In genomic region chr17:31070403-31071185, GRCm38 (mm10) we compare ENCODE assay signal across 12 mouse cellular contexts. TPM values are rescaled to one million over a fixed set of nuclear protein-coding genes. Genes with fewer than 3 reads are reported as not detected.
A peak's percentile ranks its signal among the peaks of the same experiment; 100 is the strongest.
DNase-seq lines count a peak whose midpoint lies in the region; ATAC-seq and TF ChIP-seq lines count a peak whose summit lies in the region.
"Had no signal": no experiment of that assay in that cellular context is flagged by ENCODE, and none has a peak within 500 bp of the region (broad histone marks: within the 10 kb centered on the region; RNA-seq: fewer than 3 reads in every experiment).

No protein-coding gene starts in this region.

- TF ChIP-seq CTCF in MEL (IDR thresholded peaks at IDR 0.05 in 2 of 3, conservative IDR thresholded peaks at IDR 0.05 in 1 of 3; ENCODE audit: control insufficient read depth in 1 of 3, insufficient read depth in 1 of 3, low read depth in 2 of 3, low read length in 3 of 3, poor library complexity in 1 of 3, severe bottlenecking in 1 of 3) = no peak

- H3K9me3 ChIP-seq in heart, embryonic 15.5 days (replicated peaks) = no peaks in the 10 kb centered on the region
- no peaks in the 10 kb centered on the region for H3K9me3 ChIP-seq in MEL (replicated peaks; ENCODE audit: insufficient read depth, low read length)
- H3K9me3 ChIP-seq in forebrain, embryonic 12.5 days = no peaks in the 10 kb centered on the region
- no peaks in the 10 kb centered on the region for H3K9me3 ChIP-seq in liver, embryonic 16.5 days (replicated peaks; ENCODE audit: control insufficient read depth, low read length)
- H3K9me3 ChIP-seq in kidney, embryonic 16.5 days (ENCODE audit: low read length) = no peaks in the 10 kb centered on the region

- H3K4me1 ChIP-seq in heart, embryonic 15.5 days (replicated peaks) = peaks cover 79% of the 10 kb centered on the region
- peaks cover 38 to 63% of the 10 kb centered on the region in 2 experiments for H3K4me1 ChIP-seq in MEL (ENCODE audit: control insufficient read depth in 1 of 2, insufficient read depth in 2 of 2, low read length in 2 of 2)
- peaks cover 69% of the 10 kb centered on the region for H3K4me1 ChIP-seq in forebrain, embryonic 12.5 days
- peaks cover 69% of the 10 kb centered on the region for H3K4me1 ChIP-seq in liver, embryonic 16.5 days (ENCODE audit: control insufficient read depth, low read depth, low read length)
- peaks cover 55% of the 10 kb centered on the region for H3K4me1 ChIP-seq in kidney, embryonic 16.5 days (ENCODE audit: insufficient read depth, low read length)

- intact Hi-C loops in heart, postnatal 25 days (cut with DNase I) = no loop called here

- H3K27me3 ChIP-seq in heart, embryonic 15.5 days = no peaks in the 10 kb centered on the region
- no peaks in the 10 kb centered on the region for H3K27me3 ChIP-seq in MEL (ENCODE audit: control insufficient read depth in 1 of 2, insufficient read depth in 2 of 2, low read length in 2 of 2)
- no peaks in the 10 kb centered on the region for H3K27me3 ChIP-seq in forebrain, embryonic 12.5 days
- no peaks in the 10 kb centered on the region for H3K27me3 ChIP-seq in liver, embryonic 16.5 days (ENCODE audit: control insufficient read depth, insufficient read depth, low read depth, low read length)
- H3K27me3 ChIP-seq in kidney, embryonic 16.5 days (ENCODE audit: insufficient read depth, low read length) = no peaks in the 10 kb centered on the region

- H3K4me2 ChIP-seq in heart, embryonic 15.5 days = no peak overlapping the region
- no peak overlapping the region for H3K4me2 ChIP-seq in forebrain, embryonic 12.5 days
- H3K4me2 ChIP-seq in liver, embryonic 16.5 days (ENCODE audit: low read depth, low read length) = no peak overlapping the region
- no peak overlapping the region for H3K4me2 ChIP-seq in kidney, embryonic 16.5 days (replicated peaks; ENCODE audit: low read depth, low read length)

- DNase-seq in heart, postnatal 25 days (ENCODE audit: low spot score) = no peak
- DNase-seq in MEL (ENCODE audit: low read depth, low spot score) = peak; percentile 77
- DNase-seq in retina, postnatal 1 day = no peak
- no peak for DNase-seq in urinary bladder, adult 2 months (ENCODE audit: low spot score)
- DNase-seq: kidney, adult 9 months; lung, postnatal 14 days had no signal

- peak; percentile 83 to 90 for TF ChIP-seq EP300 in MEL (IDR thresholded peaks at IDR 0.05; ENCODE audit: low read depth in 1 of 2, low read length in 2 of 2)

- H3K9ac ChIP-seq in heart, embryonic 15.5 days = no peak overlapping the region
- peak overlapping the region; percentile 5; the same call in 1 of the 2 replicates for H3K9ac ChIP-seq in MEL (ENCODE audit: control insufficient read depth, low read depth, low read length, poor library complexity, severe bottlenecking)
- no peak overlapping the region for H3K9ac ChIP-seq in forebrain, embryonic 12.5 days
- no peak overlapping the region for H3K9ac ChIP-seq in liver, embryonic 16.5 days (ENCODE audit: low read depth, low read length)
- H3K9ac ChIP-seq in kidney, embryonic 16.5 days (replicated peaks; ENCODE audit: low read length) = no peak overlapping the region

- TF ChIP-seq RAD21 in MEL (IDR thresholded peaks at IDR 0.05; ENCODE audit: low read depth, low read length) = no peak

- peak overlapping the region; percentile 75 for H3K27ac ChIP-seq in heart, embryonic 15.5 days
- H3K27ac ChIP-seq in MEL (ENCODE audit: control insufficient read depth, low read depth, low read length) = peak overlapping the region; percentile 75
- peak overlapping the region; percentile 81 for H3K27ac ChIP-seq in forebrain, embryonic 12.5 days
- H3K27ac ChIP-seq in liver, embryonic 16.5 days (ENCODE audit: low read length) = peak overlapping the region; percentile 46
- no peak overlapping the region for H3K27ac ChIP-seq in kidney, embryonic 16.5 days (ENCODE audit: low read length)

- H3K36me3 ChIP-seq in heart, embryonic 15.5 days = no peaks in the 10 kb centered on the region
- H3K36me3 ChIP-seq in MEL (ENCODE audit: control insufficient read depth in 1 of 2, insufficient read depth in 2 of 2, low read length in 2 of 2) = peaks cover 0 to 55% of the 10 kb centered on the region in 2 experiments; a peak in 2 of 4 replicates
- H3K36me3 ChIP-seq in forebrain, embryonic 12.5 days (replicated peaks) = no peaks in the 10 kb centered on the region
- H3K36me3 ChIP-seq in liver, embryonic 16.5 days (ENCODE audit: control insufficient read depth, insufficient read depth) = no peaks in the 10 kb centered on the region
- no peaks in the 10 kb centered on the region for H3K36me3 ChIP-seq in kidney, embryonic 16.5 days (ENCODE audit: insufficient read depth, low read length)

- no peak for ATAC-seq in heart, embryonic 15.5 days (replicated peaks; ENCODE audit: insufficient number of reproducible peaks, insufficient read depth, low FRiP score, low read depth)
- ATAC-seq in forebrain, embryonic 12.5 days (ENCODE audit: low FRiP score) = no peak
- peak; percentile 7; the same call in 1 of the 2 replicates for ATAC-seq in liver, embryonic 16.5 days (ENCODE audit: low read depth)
- ATAC-seq in kidney, embryonic 16.5 days (ENCODE audit: low FRiP score, low TSS enrichment) = no peak

- 36% methylated on average over 6 of the region's 6 CpGs for WGBS in heart, embryonic 15.5 days
- WGBS in forebrain, embryonic 12.5 days = 52% methylated on average over 6 of the region's 6 CpGs
- WGBS in liver, embryonic 16.5 days (ENCODE audit: insufficient replicate concordance) = 23% methylated on average over 6 of the region's 6 CpGs
- 43% methylated on average over 6 of the region's 6 CpGs for WGBS in kidney, embryonic 16.5 days

- no peak for TF ChIP-seq POLR2A in MEL (IDR thresholded peaks at IDR 0.05; ENCODE audit: control insufficient read depth in 1 of 2, insufficient read depth in 1 of 2, low read depth in 1 of 2, low read length in 2 of 2, poor library complexity in 1 of 2)

- H3K79me2 ChIP-seq in MEL (ENCODE audit: control insufficient read depth, insufficient read depth, low read length, poor library complexity) = no peaks in the 10 kb centered on the region

- H3K4me3 ChIP-seq in heart, embryonic 15.5 days = no peak overlapping the region
- no peak overlapping the region for H3K4me3 ChIP-seq in MEL (ENCODE audit: control insufficient read depth in 1 of 2, insufficient read depth in 1 of 2, low read depth in 2 of 2, low read length in 2 of 2)
- H3K4me3 ChIP-seq in forebrain, embryonic 12.5 days (replicated peaks) = no peak overlapping the region
- H3K4me3 ChIP-seq in liver, embryonic 16.5 days (ENCODE audit: low read depth, low read length) = no peak overlapping the region
- no peak overlapping the region for H3K4me3 ChIP-seq in kidney, embryonic 16.5 days (ENCODE audit: low read length)

TF ChIP-seq in MEL, 35 proteins besides CTCF, POLR2A, EP300 and RAD21 (continues in another document):
- TF ChIP-seq JUND (IDR thresholded peaks at IDR 0.05; ENCODE audit: low read depth, low read length) = no peak
- no peak for TF ChIP-seq CHD2 (IDR thresholded peaks at IDR 0.05; ENCODE audit: low read length)
- peak; percentile 92 for TF ChIP-seq TCF12 (IDR thresholded peaks at IDR 0.05; ENCODE audit: low read depth, low read length)
- TF ChIP-seq MAX (IDR thresholded peaks at IDR 0.05; ENCODE audit: low read length) = no peak
- no peak for TF ChIP-seq UBTF (IDR thresholded peaks at IDR 0.05; ENCODE audit: borderline replicate concordance, insufficient read depth, low read depth, low read length)
- no peak for TF ChIP-seq POLR2AphosphoS5 (IDR thresholded peaks at IDR 0.05; ENCODE audit: borderline replicate concordance, low read depth, low read length)
- TF ChIP-seq HCFC1 (IDR thresholded peaks at IDR 0.05; ENCODE audit: low read depth, low read length) = 0 out of 2 replicates have a peak, but pooled peaks have one; percentile 9
- TF ChIP-seq CHD1 (IDR thresholded peaks at IDR 0.05; ENCODE audit: low read depth, low read length) = no peak
- TF ChIP-seq TBP (IDR thresholded peaks at IDR 0.05; ENCODE audit: low read depth, low read length) = 0 out of 2 replicates have a peak, but pooled peaks have one; percentile 7
- peak; percentile 86 for TF ChIP-seq ETS1 (IDR thresholded peaks at IDR 0.05; ENCODE audit: low read depth, low read length)
- no peak for TF ChIP-seq USF1 (IDR thresholded peaks at IDR 0.05; ENCODE audit: low read depth, low read length)
- TF ChIP-seq NRF1 (IDR thresholded peaks at IDR 0.05; ENCODE audit: insufficient read depth, low read depth, low read length, poor library complexity, severe bottlenecking) = no peak
- peak; percentile 96 for TF ChIP-seq TAL1 (IDR thresholded peaks at IDR 0.05; ENCODE audit: low read length)
- TF ChIP-seq KAT2A (conservative IDR thresholded peaks at IDR 0.05; ENCODE audit: low read depth, low read length) = no peak
- peak; percentile 99 for TF ChIP-seq MEF2A (IDR thresholded peaks at IDR 0.05; ENCODE audit: extremely low read depth, insufficient replicate concordance, low read depth, low read length, poor library complexity, severe bottlenecking)
- TF ChIP-seq MAZ (IDR thresholded peaks at IDR 0.05; ENCODE audit: low read depth, low read length) = no peak; the same call in none of the 2 replicates

RNA-seq across cellular contexts. Expression of gene Abcg1, which starts 13.1 kb away (rescaled TPM):
- 10.4 and 12.1 TPM in 2 replicates for polyA plus RNA-seq in heart, embryonic 15.5 days (2015; fragmentation: Nextera tagmentation; extraction: Ambion mirVana)
- total RNA-seq in heart, postnatal 25 days (2021) = 1 to 10 TPM; 3.8 to 6.0 TPM
- 10.4 and 11.6 TPM in 2 replicates for total RNA-seq in MEL (2012; rRNA removed)
- 10 to 100 TPM in 1 of 2 experiments, not detected in 1; 18.0 TPM for polyA plus RNA-seq in MEL (2012; ENCODE audit: insufficient read depth in 1 of 2, insufficient read length in 2 of 2, low read depth in 1 of 2, low replicate concordance in 2 of 2, missing spikeins in 1 of 2)
- polyA plus RNA-seq in forebrain, embryonic 12.5 days (2016; fragmentation: Nextera tagmentation; extraction: Ambion mirVana) = 16.2 and 16.5 TPM in 2 replicates
- polyA plus RNA-seq in liver, embryonic 16.5 days (2015; fragmentation: Nextera tagmentation; extraction: Ambion mirVana) = 10.4 and 10.8 TPM in 2 replicates
- polyA plus RNA-seq in urinary bladder, adult 2 months (2012; rRNA removed) = 7.4 and 9.9 TPM in 2 replicates
- polyA plus RNA-seq in kidney, embryonic 16.5 days (2015; fragmentation: Nextera tagmentation; extraction: Ambion mirVana) = 8.5 and 9.2 TPM in 2 replicates

RNA-seq across cellular contexts. Expression of gene Tff3, which starts 58.9 kb away (rescaled TPM):
- 0.43 TPM in 1 of 2 replicates, not detected in the other for polyA plus RNA-seq in heart, embryonic 15.5 days (2015; fragmentation: Nextera tagmentation; extraction: Ambion mirVana)
- total RNA-seq in heart, postnatal 25 days (2021) = not detected
- not detected in 2 replicates for total RNA-seq in MEL (2012; rRNA removed)
- not detected for polyA plus RNA-seq in MEL (2012; ENCODE audit: insufficient read depth in 1 of 2, insufficient read length in 2 of 2, low read depth in 1 of 2, low replicate concordance in 2 of 2, missing spikeins in 1 of 2)
- 0.88 TPM in 1 of 2 replicates, not detected in the other for polyA plus RNA-seq in forebrain, embryonic 12.5 days (2016; fragmentation: Nextera tagmentation; extraction: Ambion mirVana)
- 144 and 179 TPM in 2 replicates for polyA plus RNA-seq in liver, embryonic 16.5 days (2015; fragmentation: Nextera tagmentation; extraction: Ambion mirVana)
- not detected in 2 replicates for polyA plus RNA-seq in urinary bladder, adult 2 months (2012; rRNA removed)
- polyA plus RNA-seq in kidney, embryonic 16.5 days (2015; fragmentation: Nextera tagmentation; extraction: Ambion mirVana) = 0.36 and 0.41 TPM in 2 replicates
- total RNA-seq: adrenal gland, postnatal 4 days; ES-E14 had no signal

Comparison
In these comparisons a context has a peak if more than half of its experiments do, and no peak if none do; other contexts are left out.
1. RNA of gene Tff3, which starts 58.9 kb away (polyA plus RNA-seq): 144 to 179 TPM in liver, embryonic 16.5 days; 0.88 TPM in forebrain, embryonic 12.5 days, 0.36 to 0.41 TPM in kidney, embryonic 16.5 days, 0.43 TPM in heart, embryonic 15.5 days, not detected in MEL and not detected in urinary bladder, adult 2 months; every median in the first group is over 10 times any median in the second.